Mouse (Mus musculus) Patski (cell line): Measurements from ENCODE around the gene Papss1. TPM values are rescaled to one million over a fixed set of nuclear protein-coding genes. Genes with fewer than 3 reads are reported as not detected.
A peak's percentile ranks its signal among the peaks of the same experiment; 100 is the strongest.

ENCODE experiments used
- ATAC-seq: fragments of 100-300 bp; one replicate; pipeline ENCODE4 v1.8.0; 2021
- CTCF ChIA-PET: fragments of 350-600 bp; sonication (Branson Sonifier 250); formaldehyde crosslinking; loops from one replicate; lab custom pipeline; 2022; ENCODE audit warnings: inconsistent platforms; lab: Charles Lee
- POLR2A ChIA-PET: fragments of 350-600 bp; sonication (Branson Sonifier 250); formaldehyde crosslinking; loops from one replicate; lab custom pipeline; 2022; ENCODE audit warnings: antibody characterized with exemption, inconsistent platforms; lab: Charles Lee
- DNase-seq: peaks from one replicate; pipeline ENCODE4 v3.0.0-alpha.2; 2011; ENCODE audit warnings: low read depth, low spot score
- H3K27me3 ChIP-seq: fragments of 371-371 bp; one replicate; pipeline ENCODE4 v1.5.1; 2021
- CTCF ChIP-seq: fragments of 100-300 bp; IDR thresholded peaks from one replicate; pipeline ENCODE4 v1.5.1; 2021
- in situ Hi-C: fragments of 300-500 bp; cut with MboI; formaldehyde crosslinking; loops from 3 replicates; pipeline ENCODE4 v1.11.1; 2018; ENCODE audit warnings: low pct_unique_long_range_greater_than_20kb, mixed read lengths
- polyA plus RNA-seq: library from polyadenylated mRNA; unstranded; gene quantifications from one replicate; pipeline ENCODE4 v1.2.3, GENCODE M21; 2021

Papss1 gene
- polyA plus RNA-seq, 1 experiment from 2014 or later, result 90.2 TPM

GRCm38 (mm10) chr3:131642681-131643292 lies 78.2 kb downstream of the Papss1 start:
- no peaks in the 10 kb centered on the region for H3K27me3 ChIP-seq
- in situ Hi-C loops, result no loop called here
- TF ChIP-seq CTCF, result no peak
- DNase-seq (no peak), ATAC-seq (no peak)
- POLR2A ChIA-PET, result no interaction called here
- CTCF ChIA-PET, result interaction anchor here (0.7 to 1.5 kb wide), 7 partner anchors 9 to 40 kb away, joined by 3 to 5 read pairs (median 3); no protein-coding TSS in a partner anchor

- no peak for DNase-seq
- no peak for ATAC-seq
- ChIA-PET CTCF (no interaction called here), POLR2A (no interaction called here)
- in situ Hi-C loops, result no loop called here
- no peaks in the 10 kb centered on the region for H3K27me3 ChIP-seq
- no peak for TF ChIP-seq CTCF
Measured at GRCm38 (mm10) chr3:131645203-131645602, 80.6 kb downstream of the Papss1 start.

- ChIA-PET POLR2A (no interaction called here), CTCF (interaction anchor here (2.0 kb wide), 1 partner anchor 24 kb away, joined by 4 read pairs; no protein-coding TSS in a partner anchor)
- in situ Hi-C loops, result no loop called here
- no peak for DNase-seq
- ATAC-seq, result no peak
- H3K27me3 ChIP-seq, result no peaks in the 10 kb centered on the region
- no peak for TF ChIP-seq CTCF
Measured at GRCm38 (mm10) chr3:131654366-131654765, 89.8 kb downstream of the Papss1 start.

- in situ Hi-C loops, result no loop called here
- CTCF ChIA-PET, result interaction anchor here (0.9 to 2.0 kb wide), 5 partner anchors 12 to 22 kb away, joined by 3 to 7 read pairs (median 3); no protein-coding TSS in a partner anchor
- no peak for DNase-seq
- no peak for ATAC-seq
- TF ChIP-seq CTCF, result no peak
- H3K27me3 ChIP-seq, result no peaks in the 10 kb centered on the region
- POLR2A ChIA-PET, result interaction anchor here (0.6 to 1.3 kb wide), 2 partner anchors 18 to 24 kb away, joined by 3 read pairs; no protein-coding TSS in a partner anchor
Measured at GRCm38 (mm10) chr3:131656032-131656431, 91.5 kb downstream of the Papss1 start.

GRCm38 (mm10) chr3:131660126-131660525 lies 95.6 kb downstream of the Papss1 start:
- ATAC-seq (no peak), DNase-seq (no peak)
- no peaks in the 10 kb centered on the region for H3K27me3 ChIP-seq
- ChIA-PET CTCF (interaction anchor here (0.9 to 1.1 kb wide), 3 partner anchors 9 to 25 kb away, joined by 3 to 6 read pairs (median 3); no protein-coding TSS in a partner anchor), POLR2A (interaction anchor here (0.6 kb wide), 1 partner anchor 157 kb away, joined by 4 read pairs; no protein-coding TSS in a partner anchor)
- TF ChIP-seq CTCF, result no peak
- in situ Hi-C loops, result no loop called here

GRCm38 (mm10) chr3:131660629-131661028 lies 96.1 kb downstream of the Papss1 start:
- no peak for TF ChIP-seq CTCF
- POLR2A ChIA-PET, result interaction anchor here (0.6 kb wide), 2 partner anchors 98 to 156 kb away, joined by 3 to 4 read pairs; no protein-coding TSS in a partner anchor
- CTCF ChIA-PET, result interaction anchor here (0.9 to 1.1 kb wide), 3 partner anchors 9 to 24 kb away, joined by 3 to 6 read pairs (median 3); no protein-coding TSS in a partner anchor
- DNase-seq (no peak), ATAC-seq (no peak)
- H3K27me3 ChIP-seq, result no peaks in the 10 kb centered on the region
- in situ Hi-C loops, result no loop called here

GRCm38 (mm10) chr3:131662589-131663148 lies 98.1 kb downstream of the Papss1 start:
- no peaks in the 10 kb centered on the region for H3K27me3 ChIP-seq
- no peak for ATAC-seq
- in situ Hi-C loops, result no loop called here
- POLR2A ChIA-PET, result interaction anchor here (0.6 kb wide), 1 partner anchor 10 kb away, joined by 6 read pairs; no protein-coding TSS in a partner anchor
- CTCF ChIA-PET, result interaction anchor here (0.7 to 1.5 kb wide), 4 partner anchors 11 to 45 kb away, joined by 3 to 4 read pairs (median 3); no protein-coding TSS in a partner anchor
- no peak for DNase-seq
- no peak for TF ChIP-seq CTCF

- ATAC-seq (peak; percentile 98), DNase-seq (peak; percentile 48)
- ChIA-PET POLR2A (no interaction called here), CTCF (interaction anchor here (1.5 to 1.9 kb wide), 3 partner anchors 8 to 35 kb away, joined by 4 to 6 read pairs (median 5); no protein-coding TSS in a partner anchor)
- TF ChIP-seq CTCF, result no peak
- in situ Hi-C loops, result no loop called here
- H3K27me3 ChIP-seq, result no peaks in the 10 kb centered on the region
Measured at GRCm38 (mm10) chr3:131669910-131670309, 105.3 kb downstream of the Papss1 start.

- no peak for DNase-seq
- CTCF ChIA-PET, result interaction anchor here (1.4 to 2.4 kb wide), 6 partner anchors 8 to 22 kb away, joined by 3 to 10 read pairs (median 6); no protein-coding TSS in a partner anchor
- in situ Hi-C loops, result no loop called here
- POLR2A ChIA-PET, result interaction anchor here (0.6 kb wide), 1 partner anchor 872 kb away, joined by 3 read pairs; no protein-coding TSS in a partner anchor
- no peak for TF ChIP-seq CTCF
- ATAC-seq, result no peak
- H3K27me3 ChIP-seq, result no peaks in the 10 kb centered on the region
Measured at GRCm38 (mm10) chr3:131686106-131686505, 121.5 kb downstream of the Papss1 start.

- ATAC-seq (no peak), DNase-seq (no peak)
- no peaks in the 10 kb centered on the region for H3K27me3 ChIP-seq
- CTCF ChIA-PET, result interaction anchor here (1.2 to 1.7 kb wide), 2 partner anchors 12 to 14 kb away, joined by 3 to 5 read pairs; no protein-coding TSS in a partner anchor
- in situ Hi-C loops, result no loop called here
- POLR2A ChIA-PET, result no interaction called here
- no peak for TF ChIP-seq CTCF
Measured at GRCm38 (mm10) chr3:131689949-131690348, 125.4 kb downstream of the Papss1 start.
